Mouse (Mus musculus) myocyte (in vitro differentiated cells): ENCODE data around the gene Slc34a1.

Experiments used
- CEBPB ChIP-seq: IDR thresholded peaks from 2 replicates; pipeline ENCODE4 v1.6.1; 2011; ENCODE audit warnings: mild to moderate bottlenecking, moderate library complexity; ENCODE audit not compliant: poor library complexity, insufficient read depth, severe bottlenecking
- MAX ChIP-seq: IDR thresholded peaks from one replicate; pipeline ENCODE4 v1.6.1; 2011; ENCODE audit warnings: low read depth, mild to moderate bottlenecking, control low read depth
- MYOD1 ChIP-seq, 3 experiments: IDR thresholded peaks; one replicate each; pipeline ENCODE4 v1.6.1; 2011; ENCODE audit warnings: control low read depth in 2 of 3, low read depth in 2 of 3, mild to moderate bottlenecking in 2 of 3, moderate library complexity in 1 of 3; ENCODE audit not compliant: insufficient read length in 2 of 3, control insufficient read depth in 1 of 3
- MYOG ChIP-seq, 3 experiments: IDR thresholded peaks; one replicate each; pipeline ENCODE4 v1.6.1; 2011; ENCODE audit warnings: control low read depth in 2 of 3, low read depth in 2 of 3, mild to moderate bottlenecking in 2 of 3; ENCODE audit not compliant: insufficient read length in 2 of 3, control insufficient read depth in 1 of 3, insufficient read depth in 1 of 3
- POLR2A ChIP-seq: IDR thresholded peaks from one replicate; pipeline ENCODE4 v1.6.1; 2011; ENCODE audit warnings: low read depth, mild to moderate bottlenecking, control low read depth, moderate library complexity; ENCODE audit not compliant: insufficient read length
- POLR2AphosphoS2 ChIP-seq: IDR thresholded peaks from one replicate; pipeline ENCODE4 v1.6.1; 2011; ENCODE audit warnings: low read depth, control low read depth; ENCODE audit not compliant: insufficient read length
- REST ChIP-seq: IDR thresholded peaks from one replicate; pipeline ENCODE4 v1.6.1; 2011; ENCODE audit warnings: mild to moderate bottlenecking, control low read depth, moderate library complexity; ENCODE audit not compliant: insufficient read depth, insufficient read length
- SRF ChIP-seq: IDR thresholded peaks from one replicate; pipeline ENCODE4 v1.6.1; 2011; ENCODE audit warnings: low read depth; ENCODE audit not compliant: control insufficient read depth, insufficient read length
- TCF12 ChIP-seq: IDR thresholded peaks from one replicate; pipeline ENCODE4 v1.6.1; 2011; ENCODE audit warnings: mild to moderate bottlenecking, control low read depth; ENCODE audit not compliant: poor library complexity, insufficient read depth, severe bottlenecking
- USF1 ChIP-seq: IDR thresholded peaks from one replicate; pipeline ENCODE4 v1.6.1; 2011; ENCODE audit warnings: low read depth, mild to moderate bottlenecking, control low read depth, moderate library complexity

GRCm38 (mm10) chr13:55408546-55409120 lies 10.6 kb downstream of the Slc34a1 start:
- TF ChIP-seq SRF (no peak), TCF12 (no peak), USF1 (no peak), POLR2A (no peak), MAX (no peak), REST (no peak), MYOG (IDR thresholded peaks at IDR 0.05; ENCODE audit: control insufficient read depth in 1 of 3, insufficient read depth in 1 of 3, insufficient read length in 2 of 3, low read depth in 2 of 3) (no peak), MYOD1 (IDR thresholded peaks at IDR 0.05; ENCODE audit: control insufficient read depth in 1 of 3, insufficient read length in 2 of 3, low read depth in 2 of 3) (no peak), POLR2AphosphoS2 (no peak), CEBPB (no peak)
